Mouse (Mus musculus) hindbrain, embryonic 11.5 days (tissue): ENCODE results near the gene Gpr45. TPM values are rescaled to one million over a fixed set of nuclear protein-coding genes. Genes with fewer than 3 reads are reported as not detected.

Experiments used
- ATAC-seq: fragments of 200-750 bp; cut with Nextera tagmentation; 2 replicates; pipeline ENCODE4 v1.8.0; 2017; ENCODE audit warnings: mild to moderate bottlenecking, moderate TSS enrichment, moderate library complexity; ENCODE audit not compliant: low FRiP score
- DNase-seq: peaks from one replicate; pipeline ENCODE4 v3.0.0-alpha.2; 2015; ENCODE audit warnings: low spot score
- H3K27ac ChIP-seq: fragments of 300-500 bp; sonication (generic); 2 replicates; pipeline ENCODE4 v1.5.1; 2014; ENCODE audit warnings: mild to moderate bottlenecking, low read depth, low read length
- H3K27me3 ChIP-seq: fragments of 300-500 bp; sonication (generic); 2 replicates; pipeline ENCODE4 v1.6.1; 2014; ENCODE audit warnings: mild to moderate bottlenecking, low read length, moderate library complexity, mixed read lengths; ENCODE audit not compliant: control insufficient read depth, insufficient read depth
- H3K36me3 ChIP-seq: fragments of 300-500 bp; sonication (generic); 2 replicates; pipeline ENCODE4 v1.6.1; 2014; ENCODE audit warnings: mild to moderate bottlenecking, low read length, moderate library complexity, mixed read lengths; ENCODE audit not compliant: control insufficient read depth, insufficient read depth
- H3K4me1 ChIP-seq: fragments of 300-500 bp; sonication (generic); replicated peaks from 2 replicates; pipeline ENCODE4 v1.6.1; 2014; ENCODE audit warnings: low read length, mixed read lengths; ENCODE audit not compliant: control insufficient read depth, insufficient read depth
- H3K4me2 ChIP-seq: fragments of 300-500 bp; sonication (generic); replicated peaks from 2 replicates; pipeline ENCODE4 v1.6.1; 2014; ENCODE audit warnings: mild to moderate bottlenecking, low read depth, low read length
- H3K4me3 ChIP-seq: fragments of 300-500 bp; sonication (generic); 2 replicates; pipeline ENCODE4 v1.5.1; 2014; ENCODE audit warnings: low read depth, low read length
- H3K9ac ChIP-seq: fragments of 300-500 bp; sonication (generic); 2 replicates; pipeline ENCODE4 v1.6.1; 2014; ENCODE audit warnings: low read depth, low read length
- H3K9me3 ChIP-seq: fragments of 300-500 bp; sonication (generic); 2 replicates; pipeline ENCODE4 v1.6.1; 2016; ENCODE audit warnings: low read length; ENCODE audit not compliant: control insufficient read depth
- WGBS: fragments of 180-500 bp; shearing (Covaris S2); extraction: QIAGEN DNeasy Blood & Tissue Kit; methylation state at CpG from one replicate; pipeline ENCODE4 v1.1.7; 2014; 5-methylcytosine and 5-hydroxymethylcytosine counted together
- polyA plus RNA-seq: library from polyadenylated mRNA; unstranded; fragments of >200 nt; fragmentation: Nextera tagmentation; extraction: Ambion mirVana; gene quantifications from 2 replicates; pipeline ENCODE4 v1.2.1, GENCODE M21; 2014

Gpr45 gene
- polyA plus RNA-seq, 1 experiment from 2014 or later = 15.7 TPM

DNA sequence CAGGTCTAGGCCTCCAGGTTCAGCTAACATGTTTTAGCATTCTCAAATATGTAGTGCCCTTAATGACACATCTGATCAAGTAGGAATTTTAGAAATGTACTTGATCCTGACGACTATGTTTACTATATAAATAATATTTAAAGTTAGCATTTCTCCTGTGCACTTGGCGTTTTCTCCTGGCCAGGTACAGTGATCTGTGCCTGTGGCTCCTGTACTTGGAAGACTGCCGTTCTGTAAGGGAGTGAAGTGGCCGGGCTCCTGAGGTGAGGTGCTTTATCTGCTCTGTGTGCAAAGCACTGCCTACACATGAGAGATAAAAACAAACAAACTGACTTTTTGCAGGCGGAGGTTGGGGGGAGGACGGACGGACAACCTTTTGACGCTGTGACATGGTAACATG lies 113.9 kb downstream of the Gpr45 start:
- H3K9me3 ChIP-seq = no peaks in the 10 kb centered on the region

DNA sequence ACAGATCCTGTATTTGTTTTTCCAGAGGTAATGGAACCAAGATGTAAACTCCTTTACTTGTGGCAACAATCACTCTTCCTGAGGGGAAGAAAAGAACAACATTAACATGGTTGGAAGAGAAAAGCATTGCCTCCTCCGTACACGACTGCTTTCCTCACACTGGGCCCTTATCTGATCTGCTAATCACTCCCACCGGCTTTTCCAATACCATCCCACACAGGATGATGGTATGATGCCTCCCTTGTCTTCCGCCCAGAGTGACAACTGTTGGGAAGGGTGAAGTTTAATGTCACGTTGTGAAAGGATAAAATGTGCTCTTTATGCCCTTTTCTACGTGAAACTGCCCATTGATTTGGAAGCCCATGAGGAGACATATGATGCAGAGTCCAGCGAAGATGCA lies 114.9 kb downstream of the Gpr45 start:
- Histone ChIP-seq H3K4me3 (no peak overlapping the region), H3K9me3 (no peaks in the 10 kb centered on the region), H3K4me2 (no peak overlapping the region), H3K4me1 (no peaks in the 10 kb centered on the region), H3K27me3 (no peaks in the 10 kb centered on the region), H3K9ac (no peak overlapping the region), H3K27ac (no peak overlapping the region), H3K36me3 (no peaks in the 10 kb centered on the region)
- no peak for ATAC-seq
- no peak for DNase-seq
- WGBS = 83% methylated on average over 7 of the region's 7 CpGs

More for the DNA sequence above, 113.9 kb downstream of the Gpr45 start:
- H3K4me1 ChIP-seq = no peaks in the 10 kb centered on the region
- H3K27me3 ChIP-seq = no peaks in the 10 kb centered on the region
- H3K4me3 ChIP-seq = no peak overlapping the region
- ATAC-seq (no peak), DNase-seq (no peak)
- 92% methylated on average over 8 of the region's 8 CpGs for WGBS
- H3K9ac ChIP-seq = no peak overlapping the region
- H3K36me3 ChIP-seq = no peaks in the 10 kb centered on the region
- no peak overlapping the region for H3K4me2 ChIP-seq
- no peak overlapping the region for H3K27ac ChIP-seq

- H3K9ac ChIP-seq = no peak overlapping the region
Observed at GRCm38 (mm10) chr1:43070726-43071125, 118.1 kb downstream of the Gpr45 start.

DNA sequence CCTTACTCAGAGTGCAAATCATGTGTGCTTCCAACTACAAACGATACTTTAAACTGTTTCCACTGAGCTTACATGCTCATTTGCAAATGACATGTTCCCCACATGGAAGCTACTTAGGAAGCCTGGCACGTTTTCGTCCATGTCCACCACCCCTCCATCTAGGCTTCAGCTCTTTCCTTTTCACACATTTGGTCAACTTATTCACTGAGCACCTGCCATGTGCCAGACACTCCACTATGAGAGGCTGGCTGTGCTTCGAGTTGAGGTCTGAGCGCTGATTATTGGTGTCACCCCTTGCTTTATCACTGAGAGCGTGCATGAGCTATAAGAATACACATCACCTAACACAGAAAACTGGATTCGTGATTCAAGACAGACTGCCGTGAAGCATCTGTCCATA lies 119.4 kb downstream of the Gpr45 start:
- no peaks in the 10 kb centered on the region for H3K27me3 ChIP-seq
- no peaks in the 10 kb centered on the region for H3K36me3 ChIP-seq
- H3K4me1 ChIP-seq = no peaks in the 10 kb centered on the region
- H3K27ac ChIP-seq = no peak overlapping the region
- H3K9me3 ChIP-seq = no peaks in the 10 kb centered on the region
- no peak overlapping the region for H3K9ac ChIP-seq
- H3K4me2 ChIP-seq = no peak overlapping the region
- no peak for ATAC-seq
- H3K4me3 ChIP-seq = no peak overlapping the region
- DNase-seq = no peak
- 95% methylated on average over 8 of the region's 8 CpGs for WGBS

More at GRCm38 (mm10) chr1:43070726-43071125, 118.1 kb downstream of the Gpr45 start:
- no peak overlapping the region for H3K4me3 ChIP-seq
- H3K27me3 ChIP-seq = no peaks in the 10 kb centered on the region
- no peaks in the 10 kb centered on the region for H3K9me3 ChIP-seq
- ATAC-seq (no peak), DNase-seq (no peak)
- no peak overlapping the region for H3K4me2 ChIP-seq
- H3K27ac ChIP-seq = no peak overlapping the region
- no peaks in the 10 kb centered on the region for H3K36me3 ChIP-seq
- H3K4me1 ChIP-seq = no peaks in the 10 kb centered on the region
- 84% methylated on average over 5 of the region's 5 CpGs for WGBS

DNA sequence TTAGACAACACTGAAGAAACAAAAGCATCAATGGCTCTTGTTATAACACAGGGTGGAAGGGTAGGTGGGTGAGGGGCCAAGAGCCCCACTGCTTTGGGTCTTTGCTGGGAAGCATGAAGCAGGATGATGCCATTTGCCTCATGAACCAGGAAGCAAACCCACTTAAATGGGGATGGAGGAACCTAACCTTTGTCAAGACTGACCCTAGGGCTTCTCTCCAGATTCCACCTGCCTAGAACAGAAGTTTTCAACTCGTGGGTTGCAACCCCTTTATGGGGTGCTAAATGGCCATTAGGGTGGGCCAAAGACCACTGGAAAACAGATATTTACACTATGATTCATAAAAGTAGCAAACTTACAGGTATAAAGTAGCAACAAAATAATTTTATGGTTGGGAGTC lies 119.9 kb downstream of the Gpr45 start:
- 71% methylated on average over 1 of the region's 1 CpGs for WGBS

DNA sequence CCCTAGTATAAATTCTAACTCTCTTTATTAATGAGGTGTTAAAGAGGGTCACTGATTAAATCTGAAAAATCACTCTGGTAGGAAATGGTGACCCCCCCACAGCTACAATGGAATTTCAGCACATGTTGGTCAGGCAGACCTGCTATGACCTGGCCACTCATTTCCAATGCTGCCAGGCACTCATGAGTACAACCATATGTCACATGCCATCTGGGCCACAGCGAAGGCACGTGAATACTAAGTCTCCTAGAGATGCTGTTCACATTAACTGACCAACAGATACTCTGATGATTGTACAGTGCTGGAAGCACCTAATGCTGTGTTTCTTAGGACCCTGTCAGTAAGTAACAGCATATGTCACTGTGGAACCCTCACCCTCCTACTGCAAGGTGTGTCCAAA lies 122.1 kb downstream of the Gpr45 start:
- Histone ChIP-seq H3K4me1 (no peaks in the 10 kb centered on the region), H3K9ac (no peak overlapping the region), H3K4me3 (no peak overlapping the region), H3K27ac (no peak overlapping the region), H3K27me3 (no peaks in the 10 kb centered on the region), H3K9me3 (no peaks in the 10 kb centered on the region), H3K36me3 (no peaks in the 10 kb centered on the region), H3K4me2 (no peak overlapping the region)
- WGBS = 86% methylated on average over 2 of the region's 2 CpGs
- ATAC-seq (no peak), DNase-seq (no peak)

More for the DNA sequence above, 119.9 kb downstream of the Gpr45 start:
- Histone ChIP-seq H3K27me3 (no peaks in the 10 kb centered on the region), H3K4me2 (no peak overlapping the region), H3K36me3 (no peaks in the 10 kb centered on the region), H3K4me1 (no peaks in the 10 kb centered on the region), H3K4me3 (no peak overlapping the region), H3K27ac (no peak overlapping the region), H3K9me3 (no peaks in the 10 kb centered on the region), H3K9ac (no peak overlapping the region)
- ATAC-seq (no peak), DNase-seq (no peak)

DNA sequence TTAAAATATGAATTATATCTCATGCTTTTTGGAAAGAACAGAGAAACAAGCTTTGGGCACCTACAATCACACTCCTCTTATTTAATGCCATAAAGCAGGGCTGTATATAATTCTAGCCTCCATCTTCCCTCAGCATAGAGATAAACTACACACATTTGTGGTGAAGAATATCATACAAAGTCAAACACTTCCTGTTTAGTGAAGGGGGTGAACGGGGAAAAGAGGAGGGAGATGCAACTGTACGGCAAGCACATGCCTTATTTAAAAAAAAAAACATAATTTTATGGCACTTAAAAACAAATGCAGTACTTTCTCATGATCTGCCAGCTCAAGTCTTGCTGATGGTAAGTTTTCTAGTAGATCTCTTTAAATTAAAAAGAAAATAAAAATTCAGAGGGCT lies 125.5 kb downstream of the Gpr45 start:
- DNase-seq (no peak), ATAC-seq (no peak)
- H3K9me3 ChIP-seq = no peaks in the 10 kb centered on the region
- H3K27me3 ChIP-seq = no peaks in the 10 kb centered on the region
- H3K4me2 ChIP-seq = no peak overlapping the region
- H3K27ac ChIP-seq = no peak overlapping the region
- H3K4me3 ChIP-seq = no peak overlapping the region
- H3K36me3 ChIP-seq = no peaks in the 10 kb centered on the region
- H3K9ac ChIP-seq = no peak overlapping the region
- H3K4me1 ChIP-seq = no peaks in the 10 kb centered on the region
- WGBS = 89% methylated on average over 2 of the region's 2 CpGs

DNA sequence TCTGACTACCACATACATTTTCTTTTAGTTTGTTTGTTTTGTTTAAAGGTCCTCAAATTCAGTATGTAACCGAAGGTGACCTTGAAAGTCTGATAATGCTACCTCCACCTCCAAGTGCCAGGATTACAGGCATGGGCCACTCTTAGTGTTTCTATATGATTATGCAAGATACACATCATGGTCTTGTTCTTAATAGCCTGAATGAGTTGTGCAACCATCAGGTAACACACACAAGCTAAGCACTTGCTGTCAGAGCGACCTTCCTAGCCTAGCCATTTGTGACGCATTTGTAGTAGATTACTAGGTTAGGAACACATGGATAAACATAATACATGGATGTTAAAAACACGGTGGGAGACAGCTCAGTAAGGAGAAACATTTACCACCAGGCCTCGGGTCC lies 130.3 kb downstream of the Gpr45 start:
- WGBS = 88% methylated on average over 5 of the region's 5 CpGs
- Histone ChIP-seq H3K4me2 (no peak overlapping the region), H3K9me3 (no peaks in the 10 kb centered on the region), H3K27ac (no peak overlapping the region), H3K36me3 (no peaks in the 10 kb centered on the region), H3K4me1 (no peaks in the 10 kb centered on the region), H3K4me3 (no peak overlapping the region), H3K27me3 (no peaks in the 10 kb centered on the region), H3K9ac (no peak overlapping the region)
- ATAC-seq = no peak
- no peak for DNase-seq
